Mouse (Mus musculus): ENCODE measurements at regions not wholly inside any gene's neighbourhood (a gene's known extent, or its start where the extent isn't known, plus 50 kb on each side); places are given as distances from the start of the nearest gene placed in this dataset. TPM values are rescaled to one million over a fixed set of nuclear protein-coding genes. Genes with fewer than 3 reads are reported as not detected.

DNA sequence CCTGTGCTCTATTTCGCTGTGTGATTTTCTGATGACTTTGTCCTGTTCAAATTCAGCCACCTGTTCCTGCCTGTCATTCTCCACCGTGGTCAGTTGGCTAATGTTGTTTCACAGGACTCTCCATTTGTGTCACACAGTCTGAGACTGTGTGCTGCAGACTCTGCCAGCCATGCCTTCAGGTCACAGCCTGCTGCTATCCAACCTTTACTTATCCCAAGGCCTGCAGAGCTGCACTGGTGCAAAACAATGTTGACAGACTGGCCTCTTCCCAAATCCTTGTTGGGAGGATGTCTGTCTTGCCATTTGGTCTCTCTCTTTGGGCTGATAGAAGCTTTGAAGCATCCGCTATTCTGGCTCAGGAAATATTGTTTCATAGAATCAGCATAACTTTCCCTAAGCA is 261.4 kb upstream of the Slitrk5 start:
- DNase-seq (ENCODE audit: low spot score), result no peak
- no peak overlapping the region for H3K4me2 ChIP-seq (replicated peaks; ENCODE audit: low read depth)
- no peaks in the 10 kb centered on the region for H3K4me1 ChIP-seq (replicated peaks; ENCODE audit: control insufficient read depth, insufficient read depth)
- TF ChIP-seq EP300 (optimal IDR thresholded peaks at IDR 0.05) (no peak), CTCF (IDR thresholded peaks at IDR 0.05; ENCODE audit: low read depth) (no peak)
- H3K36me3 ChIP-seq (ENCODE audit: control insufficient read depth, insufficient read depth, low read length), result no peaks in the 10 kb centered on the region
- H3K27me3 ChIP-seq (ENCODE audit: control insufficient read depth, insufficient read depth, low read length), result no peaks in the 10 kb centered on the region
- no peaks in the 10 kb centered on the region for H3K9me3 ChIP-seq (ENCODE audit: control insufficient read depth, low read length)
- no peak overlapping the region for H3K9ac ChIP-seq (ENCODE audit: low read length)
- ATAC-seq (ENCODE audit: low FRiP score, low TSS enrichment), result no peak
- WGBS, result 77% methylated on average over 3 of the region's 3 CpGs
- H3K27ac ChIP-seq (replicated peaks), result no peak overlapping the region
- no peak overlapping the region for H3K4me3 ChIP-seq (ENCODE audit: low read depth, low read length)

DNA sequence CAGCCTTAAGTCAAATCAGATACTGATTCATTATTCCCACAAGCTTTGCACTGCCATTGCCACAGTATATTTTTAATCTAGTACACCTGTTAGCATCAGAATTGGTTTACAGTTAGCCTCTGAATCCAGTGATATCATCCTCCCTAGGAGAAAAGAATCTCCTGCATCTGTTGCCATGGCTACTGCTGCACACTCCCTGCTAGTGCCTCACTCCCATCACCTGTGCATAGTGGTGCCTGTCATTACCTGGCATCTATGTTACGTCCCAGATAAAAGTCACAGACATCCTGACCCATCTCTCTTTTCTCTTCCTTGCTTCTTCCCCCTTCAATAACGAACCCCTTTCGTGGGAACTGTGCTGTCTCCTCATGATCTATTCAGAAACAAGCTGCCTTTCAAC is 256.4 kb upstream of the Slitrk5 start:
- no peak for TF ChIP-seq EP300 (optimal IDR thresholded peaks at IDR 0.05)
- TF ChIP-seq CTCF (IDR thresholded peaks at IDR 0.05; ENCODE audit: low read depth), result no peak
- WGBS, result 69% methylated on average over 3 of the region's 3 CpGs
- Histone ChIP-seq H3K4me3 (ENCODE audit: low read depth, low read length) (no peak overlapping the region), H3K4me1 (replicated peaks; ENCODE audit: control insufficient read depth, insufficient read depth) (no peaks in the 10 kb centered on the region), H3K4me2 (replicated peaks; ENCODE audit: low read depth) (no peak overlapping the region), H3K27ac (replicated peaks) (no peak overlapping the region), H3K36me3 (ENCODE audit: control insufficient read depth, insufficient read depth, low read length) (no peaks in the 10 kb centered on the region), H3K9ac (ENCODE audit: low read length) (no peak overlapping the region), H3K27me3 (ENCODE audit: control insufficient read depth, insufficient read depth, low read length) (no peaks in the 10 kb centered on the region), H3K9me3 (ENCODE audit: control insufficient read depth, low read length) (no peaks in the 10 kb centered on the region)
- DNase-seq (ENCODE audit: low spot score) (no peak), ATAC-seq (ENCODE audit: low FRiP score, low TSS enrichment) (no peak)

GRCm38 (mm10) chr14:111429101-111429857 is 245.6 kb upstream of the Slitrk5 start:
- H3K9me3 ChIP-seq (ENCODE audit: control insufficient read depth, low read length), result no peaks in the 10 kb centered on the region
- no peaks in the 10 kb centered on the region for H3K36me3 ChIP-seq (ENCODE audit: control insufficient read depth, insufficient read depth, low read length)
- no peak for ATAC-seq (ENCODE audit: low FRiP score, low TSS enrichment)
- H3K9ac ChIP-seq (ENCODE audit: low read length), result no peak overlapping the region
- 86% methylated on average over 2 of the region's 2 CpGs for WGBS
- H3K4me1 ChIP-seq (replicated peaks; ENCODE audit: control insufficient read depth, insufficient read depth), result no peaks in the 10 kb centered on the region
- H3K27me3 ChIP-seq (ENCODE audit: control insufficient read depth, insufficient read depth, low read length), result no peaks in the 10 kb centered on the region
- no peak overlapping the region for H3K4me3 ChIP-seq (ENCODE audit: low read depth, low read length)
- H3K4me2 ChIP-seq (replicated peaks; ENCODE audit: low read depth), result no peak overlapping the region
- H3K27ac ChIP-seq (replicated peaks), result no peak overlapping the region
- no peak for DNase-seq (ENCODE audit: low spot score)
- TF ChIP-seq EP300 (optimal IDR thresholded peaks at IDR 0.05) (no peak), CTCF (IDR thresholded peaks at IDR 0.05; ENCODE audit: low read depth) (no peak)

Small RNAs in the stretch of these regions (microRNA-seq; reads per million reads assigned to microRNA genes)
- not detected for gene Gm22802

Measured in stomach, postnatal 0 days (tissue).